Mouse (Mus musculus) lung, postnatal 4 days (tissue): ENCODE results near the gene Itgb7.
A peak's percentile ranks its signal among the peaks of the same experiment; 100 is the strongest.

Experiments
- DNase-seq, 2 experiments: peaks; one replicate each; pipeline ENCODE4 v3.0.0; 2021

The Itgb7 gene

DNA sequence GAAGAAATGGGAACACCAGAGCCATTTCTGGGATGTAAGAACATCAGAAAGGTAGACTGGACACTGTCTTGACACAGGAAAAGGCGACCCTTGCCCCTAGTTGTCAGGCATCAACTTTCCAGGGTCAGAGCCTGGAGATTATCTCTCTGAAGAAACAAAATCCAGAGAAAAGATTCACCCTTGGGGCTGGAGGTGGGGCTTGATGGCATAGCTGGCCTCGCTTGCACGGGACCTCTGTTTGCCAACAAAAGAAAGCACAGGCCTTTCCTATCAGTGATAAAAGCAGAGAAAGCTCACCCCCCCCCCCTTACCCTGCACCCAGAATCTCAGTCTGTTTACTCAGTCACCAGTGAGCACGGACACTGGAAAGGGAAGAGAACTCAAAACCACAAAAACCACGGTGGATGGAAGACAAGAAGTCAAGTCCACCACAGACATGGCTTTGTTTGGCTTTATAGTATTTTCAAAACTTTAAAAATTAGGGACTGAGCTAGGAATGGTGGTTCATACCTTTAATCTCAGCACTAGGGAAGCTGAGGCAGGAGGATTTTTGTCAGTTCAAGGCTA lies 38.8 kb downstream of the Itgb7 start:
- DNase-seq, result no peak

- no peak for DNase-seq
These were observed 39.4 kb downstream of the Itgb7 start for GRCm38 (mm10) chr15:102192271-102192812.

- DNase-seq, result no peak
These were observed 40.0 kb downstream of the Itgb7 start for GRCm38 (mm10) chr15:102191699-102192098.

DNA sequence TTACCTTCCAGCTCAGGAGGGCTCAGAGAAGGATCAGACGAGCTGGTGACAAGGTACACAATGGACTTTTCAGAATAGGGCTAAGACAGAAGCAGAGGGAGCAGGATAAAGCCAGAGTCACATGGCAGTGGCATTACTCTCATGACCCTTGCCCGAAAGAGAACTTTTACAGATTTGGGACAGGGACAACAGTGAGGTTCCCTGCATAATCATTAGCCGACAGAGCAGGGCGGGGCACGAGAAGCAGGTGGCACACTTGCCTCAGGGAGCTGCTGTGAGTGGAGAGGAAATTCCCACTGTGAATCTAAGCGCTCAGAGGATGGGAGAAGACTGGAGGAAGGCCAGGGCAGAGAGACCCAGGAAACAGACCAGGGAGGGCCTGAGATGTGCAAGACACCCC lies 42.9 kb downstream of the Itgb7 start:
- no peak for DNase-seq

DNA sequence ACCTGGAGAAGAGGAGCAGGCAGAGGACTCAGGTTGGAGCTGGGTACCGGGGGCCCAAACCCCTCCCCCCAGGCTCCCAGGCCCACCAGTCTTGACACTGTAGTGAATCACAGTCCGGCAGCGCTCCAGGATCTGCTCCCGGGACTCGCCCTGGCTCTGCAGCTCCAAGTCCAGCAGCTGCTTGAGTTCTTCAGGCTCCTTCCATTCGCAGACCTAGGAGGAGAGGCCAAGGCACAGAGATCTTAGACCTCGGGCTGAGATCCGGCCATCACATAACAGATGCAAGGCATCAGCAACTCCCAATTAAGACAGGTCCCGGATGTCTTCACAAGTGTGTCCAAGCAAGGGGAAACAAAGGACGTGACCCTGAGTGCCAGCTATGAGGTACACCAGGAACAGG lies 43.6 kb downstream of the Itgb7 start:
- peak; percentile 55 to 86 for DNase-seq

GRCm38 (mm10) chr15:102186239-102186638 lies 45.5 kb downstream of the Itgb7 start:
- no peak for DNase-seq

DNA sequence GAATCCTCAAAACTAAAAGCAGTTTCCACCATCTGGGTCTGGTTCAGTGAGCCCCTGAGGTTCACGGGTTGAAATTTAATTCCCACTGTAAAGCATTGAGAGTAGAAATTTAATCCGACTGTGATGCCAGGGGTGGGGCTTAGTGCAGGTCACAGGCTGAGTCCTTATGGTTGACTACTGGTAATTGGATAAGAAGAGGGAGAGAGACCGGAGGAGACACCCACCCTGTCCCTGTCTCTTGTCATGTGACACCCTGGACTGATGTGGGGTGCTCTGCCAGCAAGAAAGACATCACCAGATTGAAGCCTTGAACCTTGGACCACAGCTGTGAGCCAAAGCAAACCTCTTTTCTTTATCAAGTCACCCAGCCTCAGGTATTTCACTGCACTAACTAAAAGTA lies 48.7 kb downstream of the Itgb7 start:
- no peak for DNase-seq

DNA sequence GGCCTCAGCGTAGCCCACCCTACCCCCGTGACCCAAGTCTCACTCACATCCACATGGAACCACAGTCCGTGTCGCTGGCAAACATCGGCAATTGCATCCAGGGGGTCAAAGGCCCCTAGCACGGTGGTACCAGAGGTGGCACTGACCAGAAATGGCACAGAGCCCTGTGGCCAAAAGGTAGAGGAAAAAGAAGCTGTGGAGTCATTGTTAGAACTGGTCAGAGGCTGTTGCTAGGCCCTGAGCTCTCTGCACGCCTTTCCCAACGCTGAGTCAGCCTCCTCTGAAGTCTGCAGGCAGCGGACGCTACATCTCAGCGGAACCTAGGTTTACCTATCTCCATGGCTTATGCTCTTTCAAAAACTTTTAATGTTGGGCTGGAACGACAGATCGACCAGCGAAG lies 51.8 kb downstream of the Itgb7 start:
- DNase-seq, result no peak

DNA sequence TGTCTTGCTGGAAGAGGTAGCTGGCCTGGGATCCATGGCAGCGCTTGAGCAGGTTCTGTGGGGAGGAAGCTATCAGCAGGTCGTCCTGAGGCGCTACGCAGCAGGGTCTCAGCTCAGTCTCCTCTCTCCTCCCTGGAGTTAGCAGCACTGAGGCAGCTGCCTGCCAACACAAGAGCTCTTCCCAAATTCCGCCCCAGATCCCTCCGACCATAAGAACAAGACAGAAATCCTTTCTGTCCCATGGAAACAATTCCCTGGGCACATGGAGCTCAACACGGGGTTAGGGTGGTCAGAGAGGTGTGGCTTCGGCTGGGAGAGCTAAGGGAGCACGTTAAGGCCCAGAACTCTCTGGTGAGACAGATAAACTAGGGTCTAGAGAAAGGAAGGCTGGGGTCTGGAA lies 52.6 kb downstream of the Itgb7 start:
- DNase-seq, result no peak

DNA sequence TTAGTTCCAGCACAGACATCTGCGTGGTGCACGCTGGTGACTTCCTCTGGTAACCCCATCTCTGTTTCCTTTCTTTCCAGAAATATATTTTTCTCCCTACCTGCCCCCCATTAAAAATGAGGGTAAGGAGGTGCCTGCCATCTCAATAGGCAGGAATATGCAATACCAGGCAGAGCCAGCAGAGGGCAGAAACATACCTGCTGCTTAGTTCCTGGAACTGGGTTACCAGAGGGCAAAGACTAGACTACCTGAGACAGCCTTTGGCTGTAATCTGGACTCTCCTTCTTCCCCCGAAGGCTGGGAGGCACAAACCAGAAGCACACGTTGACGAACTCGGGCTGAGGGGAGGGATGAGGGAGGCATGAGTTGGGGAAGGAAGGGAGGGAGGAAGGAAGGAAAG lies 53.5 kb downstream of the Itgb7 start:
- DNase-seq, result peak; percentile 67 to 86

- no peak for DNase-seq
These were observed 54.3 kb downstream of the Itgb7 start for GRCm38 (mm10) chr15:102177417-102177816.

GRCm38 (mm10) chr15:102176571-102177316 lies 55.0 kb downstream of the Itgb7 start:
- no peak for DNase-seq

- peak in 1 of 2 experiments; percentile 51 for DNase-seq
These were observed 55.9 kb downstream of the Itgb7 start for GRCm38 (mm10) chr15:102175736-102176319.

- DNase-seq, result no peak
These were observed 58.2 kb downstream of the Itgb7 start for GRCm38 (mm10) chr15:102173581-102173980.

DNA sequence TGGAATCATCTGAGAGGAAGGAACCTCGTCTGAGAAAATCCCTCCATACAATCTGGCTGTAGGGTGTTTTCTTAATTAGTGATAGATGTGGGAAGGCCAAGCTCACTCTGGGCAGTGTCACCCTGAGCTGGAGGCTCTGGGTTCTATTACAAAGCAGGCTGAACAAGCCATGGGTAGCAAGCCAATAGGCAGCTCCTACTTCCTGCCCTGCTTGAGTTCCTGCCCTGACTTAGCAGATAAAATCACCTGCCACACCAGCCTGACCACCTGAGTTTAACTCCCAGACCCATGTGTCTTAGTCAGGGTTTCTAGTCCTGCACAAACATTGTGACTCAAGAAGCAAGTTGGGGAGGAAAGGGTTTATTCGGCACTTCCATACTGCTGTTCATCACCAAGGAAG lies 62.7 kb downstream of the Itgb7 start:
- DNase-seq, result no peak

GRCm38 (mm10) chr15:102167620-102168021 lies 64.1 kb downstream of the Itgb7 start:
- DNase-seq, result peak in 1 of 2 experiments; percentile 44
